Mouse (Mus musculus) frontal cortex, postnatal 36 days (tissue): Measurements from ENCODE around the gene Gm17657.
"Not testable (repeated sequence)": the region's sequence is repeated elsewhere in the genome, so short reads cannot be mapped to it uniquely, and the experiment has no call there.

Experiments used
- DNase-seq, 2 experiments: peaks; one replicate each; pipeline ENCODE4 v3.0.0; 2022; ENCODE audit warnings: low spot score in 2 of 2

Gm17657 gene

DNA sequence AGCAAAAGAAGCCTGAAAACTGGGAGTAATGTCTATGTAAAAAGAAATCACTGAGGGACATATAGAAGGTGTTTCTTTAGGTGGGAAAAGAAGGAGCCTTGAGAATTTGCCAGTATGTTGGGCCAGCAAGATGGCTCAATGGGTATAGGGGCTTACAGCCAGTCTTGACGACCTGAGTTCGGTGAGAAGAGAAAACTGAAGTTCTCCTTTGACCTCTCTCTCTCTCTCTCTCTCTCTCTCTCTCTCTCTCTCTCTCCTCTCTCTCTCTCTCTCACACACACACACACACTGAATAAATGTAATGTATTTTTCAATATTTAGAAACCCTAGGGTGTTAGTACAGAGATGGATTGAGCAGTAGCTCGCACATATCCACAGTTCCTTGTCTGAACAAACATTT lies 944 bp downstream of the Gm17657 start:
- DNase-seq = no peak

GRCm38 (mm10) chr17:29545241-29545640 lies 4.2 kb downstream of the Gm17657 start:
- DNase-seq = no peak

- no peak for DNase-seq
Observed at GRCm38 (mm10) chr17:29544064-29544463, 5.4 kb downstream of the Gm17657 start.

GRCm38 (mm10) chr17:29542831-29543690 lies 6.4 kb downstream of the Gm17657 start:
- DNase-seq = no peak

GRCm38 (mm10) chr17:29541419-29541818 lies 8.0 kb downstream of the Gm17657 start:
- no peak for DNase-seq

GRCm38 (mm10) chr17:29540426-29540825 lies 9.0 kb downstream of the Gm17657 start:
- no peak for DNase-seq

DNA sequence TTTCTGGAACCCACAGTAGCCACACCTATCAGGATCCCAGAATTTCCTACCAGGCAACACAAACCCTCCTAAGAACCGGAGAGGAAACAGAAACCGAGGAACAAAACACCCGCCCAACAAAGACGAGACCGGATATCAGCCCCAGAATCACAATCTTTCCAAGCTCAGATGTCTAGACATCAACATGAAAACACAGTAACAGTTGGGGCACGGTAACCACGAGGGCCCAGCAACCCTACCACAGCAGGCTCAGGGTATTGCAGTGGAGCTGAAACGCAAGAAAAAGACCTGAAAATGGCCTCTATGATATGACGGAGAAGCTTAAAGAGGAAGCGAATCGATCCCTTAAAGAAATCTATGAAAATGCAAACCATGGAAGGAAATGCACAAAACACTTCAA lies 15.6 kb downstream of the Gm17657 start:
- DNase-seq = no peak

- no peak for DNase-seq
Observed at GRCm38 (mm10) chr17:29531757-29532384, 17.6 kb downstream of the Gm17657 start.

GRCm38 (mm10) chr17:29531278-29531677 lies 18.2 kb downstream of the Gm17657 start:
- DNase-seq = no peak

DNA sequence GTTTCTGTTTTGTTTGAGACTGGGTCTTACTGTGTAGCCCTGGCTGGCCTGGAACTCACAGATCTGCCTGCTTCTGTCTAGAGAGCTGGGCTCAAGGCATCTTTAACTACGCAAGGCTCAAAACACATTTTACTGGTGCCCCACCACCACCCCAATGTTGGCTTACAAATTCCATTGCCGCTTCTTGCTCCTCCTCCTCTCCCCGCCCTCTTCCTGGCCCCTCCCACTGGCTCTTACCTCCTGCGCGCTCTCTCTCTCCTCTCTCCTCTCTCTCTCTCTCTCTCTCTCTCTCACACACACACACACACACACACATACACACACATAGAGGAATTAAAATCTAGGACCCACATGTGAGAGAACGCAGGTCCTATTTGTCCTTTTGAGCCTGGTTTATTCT lies 18.9 kb downstream of the Gm17657 start:
- no peak for DNase-seq

DNA sequence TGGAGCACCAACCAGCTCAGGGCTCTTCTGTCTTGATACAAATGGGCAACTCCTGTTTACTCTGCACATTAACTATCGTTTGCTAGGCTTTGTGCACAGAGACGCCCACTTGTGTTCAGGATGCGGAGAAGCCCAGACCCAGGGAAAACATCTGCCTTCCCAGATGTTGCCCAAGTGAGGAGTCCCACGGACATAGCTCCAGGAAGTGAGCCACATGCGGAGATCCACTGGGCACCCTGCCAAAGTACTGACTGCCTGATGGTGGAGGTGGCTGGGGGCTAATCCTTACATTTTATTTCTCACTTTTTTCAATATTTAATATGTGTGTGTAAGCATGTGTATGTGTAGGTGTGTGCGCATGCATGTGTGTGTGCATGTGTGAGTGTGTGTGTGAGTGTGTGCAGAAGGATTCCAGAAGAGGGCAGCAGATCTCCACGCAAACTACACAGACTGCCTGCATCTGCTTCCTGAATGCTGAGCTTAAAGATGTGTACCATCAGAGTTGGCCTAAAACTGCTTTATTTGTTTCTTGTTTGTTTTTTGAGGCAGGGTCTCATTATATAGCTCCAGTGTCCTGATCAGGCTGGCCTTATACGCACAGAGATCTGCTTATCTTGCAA lies 20.8 kb downstream of the Gm17657 start:
- DNase-seq = no peak

DNA sequence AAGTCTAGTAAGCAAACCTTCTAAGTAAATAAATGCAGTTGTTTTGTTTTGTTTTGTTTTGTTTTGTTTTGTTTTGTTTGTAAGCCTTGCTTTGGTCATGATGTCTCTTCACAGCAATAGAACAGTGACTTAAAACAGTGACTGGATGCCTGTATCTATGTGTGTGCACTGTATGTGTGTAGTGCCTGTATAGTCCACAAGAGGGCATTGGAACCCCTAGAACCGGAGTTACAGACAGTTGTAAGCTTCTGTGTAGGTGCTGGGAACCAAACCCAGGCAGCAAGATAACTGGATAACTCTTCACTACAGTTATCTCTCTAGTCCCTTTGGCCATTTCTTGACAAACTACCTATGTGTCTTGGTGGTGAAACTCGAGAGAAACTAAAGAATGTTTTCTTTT lies 23.8 kb downstream of the Gm17657 start:
- DNase-seq = no peak

DNA sequence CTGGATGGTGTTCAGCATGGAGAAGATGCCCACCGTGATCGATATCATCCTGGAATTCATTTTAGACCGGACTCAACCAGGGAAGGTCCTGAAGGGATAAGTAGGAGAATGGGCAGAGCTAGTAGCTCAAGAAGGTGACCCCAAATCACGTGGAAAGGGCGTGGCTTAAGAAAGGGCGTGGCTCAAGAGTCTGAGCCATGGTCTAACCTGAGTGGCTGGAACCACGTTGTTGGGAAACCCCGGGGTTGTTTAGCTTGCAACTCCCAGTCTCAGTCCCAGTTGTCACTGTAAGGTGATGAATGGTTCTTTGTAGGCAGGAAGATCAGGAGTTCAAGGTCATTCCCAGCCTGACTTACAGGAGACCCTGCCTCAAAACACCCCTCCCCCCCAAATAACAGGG lies 29.7 kb downstream of the Gm17657 start:
- DNase-seq = no peak

GRCm38 (mm10) chr17:29518665-29519064 lies 30.8 kb downstream of the Gm17657 start:
- DNase-seq = not testable (repeated sequence)

DNA sequence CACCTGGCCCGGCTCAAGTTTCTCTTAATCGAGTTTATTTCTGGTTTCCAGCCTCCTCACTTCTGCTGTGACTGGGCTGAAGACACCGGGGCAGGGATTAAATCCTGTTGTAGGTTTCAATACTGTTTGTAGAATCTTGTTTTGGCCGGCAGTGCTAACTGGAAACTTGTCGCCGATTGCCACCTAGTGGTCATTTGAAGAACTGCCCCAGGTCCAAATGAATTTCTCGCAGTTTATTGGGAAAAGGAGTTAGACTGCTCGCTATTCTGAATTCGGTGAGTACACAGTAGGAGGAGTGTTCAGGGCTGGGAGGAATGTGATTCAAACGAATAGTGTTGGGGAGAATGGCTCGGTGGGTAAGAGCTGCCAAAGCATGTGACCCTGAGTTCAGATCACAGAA lies 35.0 kb downstream of the Gm17657 start:
- DNase-seq = peak; percentile 80 to 91

- no peak for DNase-seq
Observed at GRCm38 (mm10) chr17:29513044-29513730, 36.3 kb downstream of the Gm17657 start.

GRCm38 (mm10) chr17:29510691-29511090 lies 38.7 kb downstream of the Gm17657 start:
- no peak for DNase-seq

GRCm38 (mm10) chr17:29508927-29509608 lies 40.4 kb downstream of the Gm17657 start:
- no peak for DNase-seq

- DNase-seq = no peak
Observed at GRCm38 (mm10) chr17:29503700-29504099, 45.7 kb downstream of the Gm17657 start.

DNA sequence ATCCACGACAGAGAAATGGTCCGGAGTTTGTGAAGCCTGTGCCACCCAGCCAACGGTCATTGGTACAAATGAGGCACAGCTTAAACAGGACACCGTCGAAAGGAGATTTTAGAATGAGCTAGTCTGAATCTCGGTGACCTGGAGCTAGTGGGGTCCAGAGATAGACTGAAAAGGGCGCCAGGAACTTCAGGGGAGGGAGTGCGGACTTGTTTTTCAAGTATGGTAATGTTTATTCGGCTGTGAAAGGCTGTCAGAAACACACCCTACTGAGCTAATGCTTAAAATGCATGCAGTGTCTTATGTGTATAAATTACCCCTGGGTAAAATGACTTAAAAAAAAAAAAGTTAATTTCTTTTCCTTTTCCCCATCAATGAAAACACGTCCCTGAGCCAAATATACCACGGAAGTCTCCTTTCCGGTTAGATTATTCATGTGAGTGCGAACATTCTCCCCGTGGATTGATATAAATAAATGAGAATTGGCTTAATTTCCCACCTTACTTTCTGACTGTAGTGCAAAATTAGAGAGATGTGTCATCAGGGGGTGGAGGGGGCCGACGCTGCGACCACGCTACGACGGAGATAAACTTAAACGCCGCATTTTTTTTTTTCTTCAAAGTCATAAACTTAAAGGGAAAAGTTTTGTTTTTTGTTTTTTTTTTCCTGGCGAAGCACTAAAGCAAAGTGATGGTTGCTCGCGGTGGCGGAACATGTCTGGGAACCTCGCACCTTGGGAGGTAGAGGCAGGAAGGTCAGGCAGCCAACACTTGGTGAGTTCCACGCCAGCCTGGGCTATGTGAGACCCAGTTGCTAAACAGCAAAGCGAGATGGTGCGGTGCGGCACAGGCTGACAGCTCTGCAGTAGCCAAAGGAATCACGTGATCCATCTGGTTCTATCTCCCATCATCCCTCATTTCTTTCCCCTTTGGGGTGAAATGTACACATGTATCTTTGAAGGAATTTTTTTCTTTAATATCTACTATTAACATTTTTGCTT lies 46.5 kb downstream of the Gm17657 start:
- no peak for DNase-seq
